Mouse (Mus musculus): Measurements from ENCODE around the gene Rhov. TPM values are rescaled to one million over a fixed set of nuclear protein-coding genes. Genes with fewer than 3 reads are reported as not detected.

The Rhov gene
- polyA plus RNA-seq (2014; fragmentation: Illumina TruSeq; extraction: RNeasy Lipid Tissue Mini Kit (QIAGEN cat#74804); ENCODE audit: low read depth, low replicate concordance) = 0.31 TPM

DNA sequence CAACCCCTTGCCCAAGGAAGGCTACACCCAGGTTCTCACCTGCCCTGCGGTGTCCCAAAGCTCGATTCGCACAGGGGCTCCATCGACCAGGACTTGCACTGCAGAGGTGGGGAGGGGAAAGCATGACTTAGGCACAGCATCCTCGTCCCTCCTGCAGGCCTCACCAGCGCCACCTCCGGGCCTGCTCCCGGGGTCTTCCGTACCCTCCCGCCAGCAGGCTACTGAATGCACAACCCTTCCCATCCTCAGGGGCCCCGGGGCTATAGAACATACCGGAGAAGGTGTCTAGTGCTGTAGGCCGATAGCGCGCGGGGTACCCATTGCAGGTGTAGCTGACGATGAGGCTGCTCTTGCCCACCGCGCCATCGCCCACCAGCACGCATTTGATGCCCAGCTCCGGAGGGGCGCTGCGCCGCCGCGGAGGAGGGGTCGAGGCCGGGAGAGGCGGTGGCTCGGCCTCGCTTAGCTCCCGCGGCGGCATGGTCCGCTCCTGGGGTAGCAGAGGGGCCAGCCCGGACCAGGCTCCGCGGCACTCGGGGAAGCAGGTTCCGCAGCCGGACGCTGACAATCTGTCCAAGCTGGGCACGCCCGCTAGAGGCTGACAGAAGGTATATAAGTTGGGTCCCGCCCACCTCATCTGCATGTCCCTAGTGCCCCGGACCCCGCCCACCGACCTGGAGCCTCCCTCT, at the start of gene Rhov:
Gene Rhov, minus strand, starts transcription at position 630 of the 689 bp plus-strand sequence.

DNA sequence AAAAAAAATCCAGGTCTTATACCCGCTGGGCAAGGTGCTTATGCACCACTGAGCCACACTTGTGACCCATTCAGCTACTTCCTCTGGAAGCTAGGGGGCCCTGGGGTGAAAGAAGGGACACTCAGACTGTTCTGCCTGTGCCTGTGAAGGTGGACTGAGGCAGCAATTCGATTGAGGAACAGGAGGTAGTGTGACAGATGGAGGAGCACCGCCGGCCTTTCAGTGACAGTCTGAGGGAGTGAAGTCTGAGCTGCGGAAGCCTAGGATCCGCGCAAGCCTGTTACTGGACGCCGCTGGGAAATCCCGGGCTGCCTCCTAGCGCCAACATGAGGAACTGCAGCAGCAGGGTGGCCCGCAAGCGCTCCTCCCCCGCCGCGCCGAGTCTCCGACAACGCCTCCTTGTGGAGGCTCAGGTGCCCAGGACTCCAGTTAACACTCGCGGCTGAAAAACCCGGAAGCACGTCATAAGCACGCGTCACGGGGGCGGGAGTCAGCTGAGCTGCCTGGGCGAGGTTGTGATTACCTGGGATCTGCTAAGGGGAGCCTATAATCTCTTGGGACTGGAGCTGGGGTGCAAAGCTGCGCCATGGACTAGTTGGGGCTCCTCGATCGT, 17.3 kb upstream of the Rhov start, which contains the start of gene Vps18:
Gene Vps18, plus strand, starts transcription at position 471 of the 613 bp plus-strand sequence.

DNA sequence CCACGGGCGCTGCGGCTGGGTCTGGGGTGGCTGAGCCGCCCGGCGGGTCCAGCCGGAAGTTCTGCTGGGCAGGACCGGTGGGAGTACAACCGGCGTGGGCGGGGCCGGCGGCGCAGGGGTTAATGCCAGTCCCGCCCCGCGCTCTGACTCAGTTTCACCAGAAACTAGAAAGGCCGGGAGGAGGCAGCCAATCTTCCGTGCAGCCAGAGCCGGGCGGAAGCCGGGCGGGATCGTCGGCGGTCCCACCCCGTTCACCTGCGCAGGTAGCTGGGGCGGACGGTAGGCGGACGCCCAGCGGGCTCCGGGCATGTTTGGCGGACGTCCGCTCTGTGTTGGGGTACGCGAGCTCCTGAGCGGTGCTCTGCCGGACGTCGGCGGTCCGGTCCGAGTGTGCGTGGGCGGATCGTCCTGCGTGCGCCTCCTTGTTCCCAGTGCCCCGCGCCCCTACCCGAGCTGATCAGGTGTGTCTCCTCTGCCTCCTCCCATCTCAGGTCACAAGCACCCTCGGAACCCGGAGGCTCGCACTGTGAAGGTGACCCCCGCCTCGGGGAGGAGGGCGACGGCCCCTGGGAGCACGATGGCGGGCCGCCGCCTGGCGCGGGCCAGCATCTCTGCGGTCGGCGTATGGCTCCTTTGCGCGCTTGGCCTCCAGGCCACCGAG, 33.7 kb downstream of the Rhov start, which contains the start of gene Spint1:
Gene Spint1, plus strand, starts transcription at position 153 of the 661 bp plus-strand sequence.

DNA sequence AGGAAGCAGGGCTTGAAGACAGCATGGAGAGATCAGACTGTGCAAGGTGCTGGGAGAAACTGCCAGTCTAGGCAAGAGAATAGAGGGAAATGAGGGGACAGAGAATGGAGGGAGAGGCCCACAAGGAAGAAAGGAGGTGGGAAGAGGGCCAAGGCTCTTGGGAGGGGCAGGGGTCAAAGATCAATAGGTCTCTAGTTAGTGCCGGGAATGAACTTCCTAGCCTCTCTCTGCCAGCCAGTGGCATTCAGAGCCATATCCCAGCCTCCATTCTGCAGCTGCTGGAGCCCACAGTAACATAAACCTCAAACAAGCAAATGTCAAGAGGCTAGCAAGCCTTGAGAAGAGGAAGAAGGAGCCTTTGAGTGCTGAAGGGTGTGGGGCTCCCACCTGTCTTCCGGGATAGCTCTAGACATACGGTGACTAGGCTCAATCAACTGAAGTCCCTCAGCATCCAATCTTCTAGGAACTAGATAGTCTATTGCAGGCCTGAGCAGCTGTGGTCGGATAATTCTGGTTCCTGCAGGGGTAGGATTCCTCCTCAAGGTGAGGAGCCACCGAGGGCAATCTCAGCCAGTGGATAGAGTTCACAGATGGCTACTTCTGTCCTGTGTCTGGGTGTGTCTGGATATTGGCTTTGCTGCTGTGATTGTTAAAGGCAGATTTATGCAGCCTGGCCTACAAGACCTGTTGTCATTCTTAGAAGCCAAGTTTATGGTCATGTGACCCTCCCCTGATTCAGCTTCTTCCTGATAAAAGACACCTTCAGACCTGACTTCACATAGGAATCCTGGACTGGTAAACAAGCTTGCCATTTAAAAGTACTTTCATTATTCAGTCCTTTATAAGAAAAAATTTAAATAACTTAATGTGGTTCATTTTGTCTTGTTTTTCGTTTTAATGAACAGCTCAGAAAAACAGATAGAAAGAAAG, 41.0 kb downstream of the Rhov start, which contains the start of gene Ppp1r14d:
Gene Ppp1r14d, minus strand, starts transcription at position 132 of the 930 bp plus-strand sequence.

Other genes starting within 250 kb of the Rhov start
- 3.9 TPM for gene Ccdc32, start 241.9 kb downstream of the Rhov start, polyA plus RNA-seq (2014; fragmentation: Illumina TruSeq; extraction: RNeasy Lipid Tissue Mini Kit (QIAGEN cat#74804); ENCODE audit: low read depth, low replicate concordance)
- 1.6 TPM for gene Rpusd2, start 236.5 kb downstream of the Rhov start, polyA plus RNA-seq (2014; fragmentation: Illumina TruSeq; extraction: RNeasy Lipid Tissue Mini Kit (QIAGEN cat#74804); ENCODE audit: low read depth, low replicate concordance)
- gene Knl1, start 224.2 kb downstream of the Rhov start, polyA plus RNA-seq (2014; fragmentation: Illumina TruSeq; extraction: RNeasy Lipid Tissue Mini Kit (QIAGEN cat#74804); ENCODE audit: low read depth, low replicate concordance) = 43.1 TPM
- 14.1 TPM for gene Rad51, start 158.5 kb downstream of the Rhov start, polyA plus RNA-seq (2014; fragmentation: Illumina TruSeq; extraction: RNeasy Lipid Tissue Mini Kit (QIAGEN cat#74804); ENCODE audit: low read depth, low replicate concordance)
- gene Rmdn3, start 114.2 kb downstream of the Rhov start, polyA plus RNA-seq (2014; fragmentation: Illumina TruSeq; extraction: RNeasy Lipid Tissue Mini Kit (QIAGEN cat#74804); ENCODE audit: low read depth, low replicate concordance) = 14.5 TPM
- not detected for gene Gchfr, start 103.5 kb downstream of the Rhov start, polyA plus RNA-seq (2014; fragmentation: Illumina TruSeq; extraction: RNeasy Lipid Tissue Mini Kit (QIAGEN cat#74804); ENCODE audit: low read depth, low replicate concordance)
- 2.0 TPM for gene Gm14137, start 96.8 kb downstream of the Rhov start, polyA plus RNA-seq (2014; fragmentation: Illumina TruSeq; extraction: RNeasy Lipid Tissue Mini Kit (QIAGEN cat#74804); ENCODE audit: low read depth, low replicate concordance)
- 7.9 TPM for gene Zfyve19, start 62.7 kb downstream of the Rhov start, polyA plus RNA-seq (2014; fragmentation: Illumina TruSeq; extraction: RNeasy Lipid Tissue Mini Kit (QIAGEN cat#74804); ENCODE audit: low read depth, low replicate concordance)
- 1.3 TPM for gene Dnajc17, start 62.5 kb downstream of the Rhov start, polyA plus RNA-seq (2014; fragmentation: Illumina TruSeq; extraction: RNeasy Lipid Tissue Mini Kit (QIAGEN cat#74804); ENCODE audit: low read depth, low replicate concordance)
- not detected for gene Ppp1r14d, start 41.4 kb downstream of the Rhov start, polyA plus RNA-seq (2014; fragmentation: Illumina TruSeq; extraction: RNeasy Lipid Tissue Mini Kit (QIAGEN cat#74804); ENCODE audit: low read depth, low replicate concordance)
- 1.6 TPM for gene Spint1, start 33.9 kb downstream of the Rhov start, polyA plus RNA-seq (2014; fragmentation: Illumina TruSeq; extraction: RNeasy Lipid Tissue Mini Kit (QIAGEN cat#74804); ENCODE audit: low read depth, low replicate concordance)
- 0.31 TPM for gene Vps18, start 17.5 kb upstream of the Rhov start, polyA plus RNA-seq (2014; fragmentation: Illumina TruSeq; extraction: RNeasy Lipid Tissue Mini Kit (QIAGEN cat#74804); ENCODE audit: low read depth, low replicate concordance)
- not detected for gene Dll4, start 54.5 kb upstream of the Rhov start, polyA plus RNA-seq (2014; fragmentation: Illumina TruSeq; extraction: RNeasy Lipid Tissue Mini Kit (QIAGEN cat#74804); ENCODE audit: low read depth, low replicate concordance)
- gene Chac1, start 80.0 kb upstream of the Rhov start, polyA plus RNA-seq (2014; fragmentation: Illumina TruSeq; extraction: RNeasy Lipid Tissue Mini Kit (QIAGEN cat#74804); ENCODE audit: low read depth, low replicate concordance) = 0.21 TPM
- gene Ino80, start 206.4 kb upstream of the Rhov start, polyA plus RNA-seq (2014; fragmentation: Illumina TruSeq; extraction: RNeasy Lipid Tissue Mini Kit (QIAGEN cat#74804); ENCODE audit: low read depth, low replicate concordance) = 18.7 TPM